Mouse (Mus musculus) mature B cell (primary cell): Measurements from ENCODE around the gene 4930453N24Rik.

Experiments
- in situ Hi-C: fragments of 300-500 bp; cut with MboI; formaldehyde crosslinking; loops from 2 replicates; pipeline ENCODE4 v1.14.3; 2019

The 4930453N24Rik gene

GRCm38 (mm10) chr16:64770521-64771430, at the start of gene 4930453N24Rik:
Gene 4930453N24Rik (minus strand): TSS chr16:64771161.
- in situ Hi-C loops: no loop called here

DNA sequence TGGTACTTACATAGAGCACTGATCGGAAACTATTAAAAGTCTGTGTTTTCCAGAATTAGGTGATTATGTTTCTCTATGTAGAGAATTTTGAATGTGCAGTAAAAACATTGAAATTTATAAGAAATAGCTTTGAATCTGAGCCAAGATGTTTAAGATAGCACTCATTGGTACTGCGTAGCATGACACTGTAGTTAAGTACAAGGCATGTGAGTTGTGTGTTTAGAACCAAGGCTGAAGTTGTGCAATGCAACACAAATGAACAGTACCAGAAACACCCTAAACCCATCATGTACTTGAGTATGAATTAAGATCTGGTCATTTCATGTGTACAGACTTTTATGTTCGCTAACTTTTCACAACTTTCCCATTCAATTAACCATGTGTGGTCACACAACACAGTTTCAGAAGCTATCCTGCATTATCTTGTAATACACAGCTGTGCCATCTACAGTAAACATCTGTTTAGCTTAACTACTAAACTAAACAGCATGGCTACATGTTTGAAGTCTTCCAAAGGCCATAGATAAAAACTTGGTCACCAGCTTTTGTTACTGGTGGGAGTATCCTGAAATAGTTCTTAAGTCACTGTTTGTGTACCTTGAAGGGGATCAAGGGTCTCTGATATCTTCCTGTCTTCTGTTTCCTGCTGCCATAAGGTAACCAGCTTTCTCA, 46.3 kb upstream of the 4930453N24Rik start:
- in situ Hi-C loops: no loop called here

DNA sequence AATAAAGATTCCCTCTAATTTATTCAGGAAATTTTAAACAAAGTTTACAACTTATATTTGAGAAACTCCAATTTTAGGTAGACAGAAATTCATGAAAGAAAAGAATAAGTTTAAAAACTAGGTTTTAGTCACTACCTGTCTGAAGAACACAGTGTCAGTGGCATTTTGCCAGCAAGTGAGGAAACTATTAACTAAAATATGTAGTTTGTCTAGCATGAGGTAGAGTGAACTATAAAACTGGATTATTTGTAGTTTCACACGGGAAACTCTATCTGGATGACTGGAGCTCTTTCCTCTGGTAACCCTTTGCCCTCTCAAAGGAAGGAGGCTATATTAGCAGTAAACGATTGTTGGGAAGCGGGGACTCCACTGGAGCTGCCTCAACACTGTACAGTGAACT, 32.1 kb upstream of the 4930453N24Rik start:
- in situ Hi-C loops: no loop called here

DNA sequence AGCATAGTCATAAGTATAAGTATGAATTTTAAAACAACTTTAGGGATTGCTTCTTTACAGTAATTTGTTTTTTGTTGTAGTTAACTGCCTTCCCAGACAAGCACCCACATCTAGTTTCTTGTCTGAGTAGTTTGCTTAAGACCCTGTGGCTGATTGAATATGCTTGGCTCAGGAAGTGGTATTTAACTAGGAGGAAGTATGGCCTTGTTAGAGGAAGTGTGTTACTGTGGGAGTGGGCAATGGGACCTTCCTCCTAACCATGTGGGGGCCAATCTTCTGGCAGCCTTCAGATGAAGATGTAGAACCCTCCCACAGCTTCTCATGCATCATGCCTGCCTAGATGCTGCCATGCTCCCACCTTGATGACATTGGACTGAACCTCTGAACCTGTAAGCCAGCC, 30.7 kb upstream of the 4930453N24Rik start:
- in situ Hi-C loops: no loop called here

- in situ Hi-C loops: no loop called here
Observed at GRCm38 (mm10) chr16:64800393-64800792, 29.4 kb upstream of the 4930453N24Rik start.

DNA sequence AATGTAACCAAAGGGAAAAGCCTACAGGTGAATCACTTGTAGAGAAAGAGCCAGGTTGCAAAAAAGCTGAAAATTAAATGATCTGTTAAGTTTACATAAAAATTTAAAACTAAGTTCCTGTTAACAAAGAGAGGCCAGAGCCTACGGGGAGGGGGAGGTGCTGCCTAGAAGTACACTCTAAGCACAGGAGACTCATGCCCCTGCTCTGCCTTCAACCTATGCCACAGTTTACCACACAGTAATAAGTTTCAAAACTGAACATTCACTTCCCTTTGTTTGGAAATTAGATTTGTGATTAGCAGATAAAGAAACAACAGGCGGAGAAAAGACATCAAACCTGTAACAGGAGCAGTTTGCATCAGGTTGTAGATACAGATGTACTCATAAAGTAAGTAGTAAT, 23.8 kb upstream of the 4930453N24Rik start:
- in situ Hi-C loops: no loop called here

DNA sequence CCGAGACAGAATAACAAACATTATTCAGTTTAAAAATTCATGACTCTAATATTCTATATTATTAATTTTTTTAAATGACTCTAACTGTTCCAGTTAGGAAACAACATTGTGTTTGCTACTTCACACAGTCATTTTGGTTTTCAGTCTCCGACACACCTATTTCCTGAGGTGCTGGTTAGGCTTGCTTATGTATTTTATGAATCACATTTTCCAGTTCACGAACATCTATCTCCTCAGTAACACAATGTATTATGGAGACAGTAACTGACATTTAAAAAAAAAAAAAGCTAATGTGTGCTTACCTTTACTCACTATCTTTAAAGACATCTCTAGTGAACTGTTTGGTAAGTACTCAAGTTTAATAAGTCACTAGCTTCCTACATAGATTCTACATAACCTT, 18.7 kb upstream of the 4930453N24Rik start:
- in situ Hi-C loops: no loop called here

- in situ Hi-C loops: no loop called here
Observed at GRCm38 (mm10) chr16:64775516-64775915, 4.6 kb upstream of the 4930453N24Rik start.

GRCm38 (mm10) chr16:64771431-64771818, 464 bp upstream of the 4930453N24Rik start:
- in situ Hi-C loops: no loop called here

GRCm38 (mm10) chr16:64766696-64767300, 4.2 kb downstream of the 4930453N24Rik start:
- in situ Hi-C loops: no loop called here

GRCm38 (mm10) chr16:64759245-64759626, 11.7 kb downstream of the 4930453N24Rik start:
- in situ Hi-C loops: no loop called here

- in situ Hi-C loops: no loop called here
Observed at GRCm38 (mm10) chr16:64758561-64759244, 12.3 kb downstream of the 4930453N24Rik start.

DNA sequence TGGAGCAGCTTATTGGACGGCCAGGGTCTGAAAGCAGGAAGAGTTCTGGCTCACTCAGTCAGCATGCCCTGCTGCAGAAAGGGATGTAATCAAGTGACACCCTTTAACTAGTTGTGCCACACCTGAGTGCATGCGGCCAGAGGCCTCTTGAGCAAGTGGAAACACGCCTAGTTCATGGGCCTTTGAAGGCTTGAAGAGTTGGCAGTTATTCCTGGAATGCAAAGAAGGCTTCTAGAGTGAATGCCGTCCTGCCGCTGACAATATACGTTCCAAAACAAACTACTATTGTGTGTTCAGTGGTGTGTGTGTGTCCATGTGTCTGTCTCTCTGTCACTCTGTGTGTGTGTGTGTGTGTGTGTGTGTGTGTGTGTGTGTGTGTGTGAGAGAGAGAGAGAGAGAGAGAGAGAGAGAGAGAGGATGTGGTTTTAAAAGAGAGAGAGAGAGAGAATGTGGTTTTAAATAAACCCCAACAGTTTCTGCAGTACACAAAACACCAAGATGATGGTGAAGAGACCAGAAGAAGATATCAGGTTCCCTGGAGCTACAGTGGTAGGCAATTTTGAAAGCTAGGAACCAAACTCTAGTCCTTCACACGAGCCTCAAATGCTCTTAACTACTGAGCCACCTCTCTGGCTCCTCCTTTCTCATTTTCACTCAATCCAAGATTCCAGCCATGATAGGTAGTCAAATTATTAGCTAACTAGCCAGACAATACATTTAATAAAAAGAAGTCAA, 13.1 kb downstream of the 4930453N24Rik start:
- in situ Hi-C loops: no loop called here

DNA sequence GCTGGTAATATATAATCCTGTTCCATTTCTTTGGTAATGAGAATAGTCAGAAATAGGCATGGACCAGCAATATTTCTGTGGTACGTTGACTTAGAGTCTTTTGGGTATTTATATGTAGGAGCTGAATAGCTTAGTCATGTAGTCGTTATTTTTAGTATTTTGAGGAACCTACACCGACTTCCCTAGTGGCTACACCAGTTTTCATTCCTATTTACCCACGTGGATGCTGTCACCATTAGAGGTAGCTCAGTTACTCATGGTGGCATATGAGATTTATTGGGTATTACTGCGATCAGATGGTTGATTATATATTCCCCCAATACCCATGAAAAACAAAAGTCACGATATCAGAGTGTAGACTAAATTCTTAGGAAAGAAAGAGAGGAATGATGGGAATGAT, 14.6 kb downstream of the 4930453N24Rik start:
- in situ Hi-C loops: no loop called here

DNA sequence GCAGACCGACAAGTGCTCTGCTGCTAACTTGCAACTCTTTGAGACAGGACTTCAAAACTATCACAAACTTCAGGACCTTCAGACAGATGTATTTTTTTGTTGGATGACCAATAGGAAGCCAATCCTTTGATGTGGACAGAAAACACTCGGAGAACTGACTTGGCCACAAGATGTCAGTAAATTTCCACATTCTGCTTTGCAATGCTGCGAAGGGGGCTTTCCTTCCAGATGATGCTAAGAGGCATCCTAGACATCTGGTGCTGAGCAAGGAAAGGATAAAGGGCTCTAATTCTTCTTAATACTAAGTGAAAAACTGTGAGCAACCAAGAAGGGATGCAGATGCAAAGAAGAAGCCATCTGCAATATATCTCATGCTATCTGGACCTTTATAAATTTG, 16.2 kb downstream of the 4930453N24Rik start:
- in situ Hi-C loops: no loop called here

GRCm38 (mm10) chr16:64753990-64754742, 16.8 kb downstream of the 4930453N24Rik start:
- in situ Hi-C loops: no loop called here

DNA sequence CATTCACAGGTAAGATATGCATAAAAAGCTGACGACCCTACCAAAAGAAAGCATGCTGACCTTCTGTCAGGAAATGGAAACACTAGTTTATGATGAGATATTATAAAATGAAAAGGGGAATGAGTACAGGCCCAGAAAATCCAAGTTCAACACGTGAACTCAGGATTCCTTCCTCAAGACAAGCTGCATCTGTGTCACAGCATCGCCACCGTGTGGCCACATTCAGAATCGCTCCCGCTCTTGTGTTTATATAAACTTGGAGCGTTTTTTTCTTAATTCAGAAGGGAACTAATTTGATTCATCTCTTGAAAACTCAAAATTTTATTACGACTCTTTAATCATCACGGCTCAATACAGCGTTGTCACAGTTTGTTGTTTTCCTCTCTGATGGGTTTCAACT, 22.7 kb downstream of the 4930453N24Rik start:
- in situ Hi-C loops: no loop called here

GRCm38 (mm10) chr16:64745089-64745488, 25.9 kb downstream of the 4930453N24Rik start:
- in situ Hi-C loops: no loop called here

DNA sequence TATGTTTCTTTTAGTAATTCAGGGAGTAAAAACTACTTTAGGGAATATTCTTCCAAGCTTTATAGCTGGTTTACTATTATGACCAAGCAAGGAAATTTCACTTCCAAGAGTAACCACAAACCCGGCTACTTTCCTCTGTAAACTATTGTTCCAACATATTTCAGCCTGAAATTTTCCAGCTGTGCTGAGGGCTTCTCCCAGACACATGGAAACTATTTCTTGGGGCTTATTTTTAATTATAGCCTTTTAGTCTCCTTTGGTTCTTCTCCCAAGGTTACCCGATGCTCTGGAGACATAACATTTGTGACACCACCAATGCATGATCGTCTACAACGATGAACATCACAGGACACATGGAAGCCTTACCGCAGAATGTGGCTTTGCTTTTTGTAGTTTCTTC, 33.7 kb downstream of the 4930453N24Rik start:
- in situ Hi-C loops: no loop called here

- in situ Hi-C loops: no loop called here
Observed at GRCm38 (mm10) chr16:64723273-64724057, 47.5 kb downstream of the 4930453N24Rik start.
